Mouse (Mus musculus): ENCODE results near the gene Itpkb. TPM values are rescaled to one million over a fixed set of nuclear protein-coding genes. Genes with fewer than 3 reads are reported as not detected.
"Not testable (repeated sequence)": the region's sequence is repeated elsewhere in the genome, so short reads cannot be mapped to it uniquely, and the experiment has no call there.

Itpkb gene
- polyA plus RNA-seq, 1 experiment from 2014 or later = 11.2 TPM

DNA sequence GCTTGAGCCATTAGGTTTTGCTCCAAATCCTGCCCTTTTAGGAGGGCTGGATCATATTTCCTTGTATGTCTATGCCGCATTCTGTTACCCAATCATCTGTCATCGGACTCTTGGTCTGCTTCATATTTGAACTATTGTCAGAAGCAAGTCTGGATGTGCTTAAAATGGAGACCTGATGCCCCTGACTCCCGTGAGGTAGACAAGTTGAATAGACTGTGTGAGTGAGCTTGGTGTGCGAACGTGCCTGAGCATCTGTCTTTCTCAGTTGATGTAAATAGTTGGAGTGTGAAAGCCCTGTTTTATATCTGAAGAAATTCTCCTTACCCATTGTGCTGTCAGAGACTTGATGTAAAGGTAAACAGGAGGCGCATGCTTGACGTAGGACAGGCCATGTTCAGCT, 46.3 kb downstream of the Itpkb start:
- Histone ChIP-seq H3K36me3 (no peaks in the 10 kb centered on the region), H3K9ac (no peak overlapping the region), H3K27ac (peak overlapping the region; percentile 29; the same call in 1 of the 2 replicates), H3K27me3 (no peaks in the 10 kb centered on the region), H3K4me2 (no peak overlapping the region), H3K9me3 (no peaks in the 10 kb centered on the region), H3K4me1 (peaks cover 45% of the 10 kb centered on the region), H3K4me3 (no peak overlapping the region)
- ATAC-seq (ENCODE audit: insufficient number of reproducible peaks, insufficient read depth, low FRiP score, low TSS enrichment, low read depth) = no peak
- 32% methylated on average over 7 of the region's 7 CpGs for WGBS

DNA sequence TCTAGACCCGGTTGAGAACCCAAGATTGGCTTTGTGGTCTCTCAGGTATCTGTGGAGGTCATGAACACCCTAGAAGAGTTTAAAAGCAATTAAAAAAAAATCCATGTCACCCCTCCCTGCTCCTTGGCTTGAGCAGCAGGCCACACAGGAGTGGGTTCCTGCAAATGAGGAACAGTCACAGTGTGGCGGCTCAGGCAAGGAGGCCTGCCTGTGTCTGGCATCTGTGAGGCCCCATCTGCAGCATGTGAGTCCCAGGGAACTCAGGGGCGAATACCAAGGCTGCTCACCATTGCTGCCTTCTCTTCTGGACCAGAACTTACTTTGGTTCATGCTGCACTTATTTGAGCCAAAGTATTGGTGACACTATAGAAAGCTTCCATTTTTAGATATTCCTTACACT, 49.3 kb downstream of the Itpkb start:
- ATAC-seq (ENCODE audit: insufficient number of reproducible peaks, insufficient read depth, low FRiP score, low TSS enrichment, low read depth) = no peak
- Histone ChIP-seq H3K4me3 (no peak overlapping the region), H3K9ac (no peak overlapping the region), H3K9me3 (no peaks in the 10 kb centered on the region), H3K27ac (no peak overlapping the region), H3K27me3 (no peaks in the 10 kb centered on the region), H3K36me3 (no peaks in the 10 kb centered on the region), H3K4me1 (peaks cover 51% of the 10 kb centered on the region), H3K4me2 (no peak overlapping the region)
- whole genome bisulfite sequencing = 52% methylated on average over 3 of the region's 3 CpGs

DNA sequence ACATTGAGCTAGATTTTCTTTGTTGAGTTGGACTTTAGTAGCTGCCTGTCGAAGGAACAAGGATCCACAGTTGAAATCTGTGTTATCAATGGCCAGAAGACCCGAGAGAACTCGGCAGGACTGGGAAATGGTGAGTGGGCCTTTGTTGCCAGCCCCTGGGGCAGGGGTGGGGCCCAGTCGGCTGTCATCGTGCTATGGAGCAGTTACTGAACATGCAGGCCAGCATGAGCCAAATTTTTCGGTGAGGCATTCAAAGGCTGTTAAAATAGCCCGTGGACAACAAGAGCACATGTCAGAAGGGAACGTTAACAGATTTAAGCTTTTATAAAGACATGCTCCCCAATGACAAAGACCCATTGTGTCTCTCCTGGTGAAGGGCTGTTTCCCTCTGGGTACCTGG, 52.1 kb downstream of the Itpkb start:
- no peaks in the 10 kb centered on the region for H3K36me3 ChIP-seq
- no peak overlapping the region for H3K4me3 ChIP-seq
- 0 out of 2 replicates have a peak overlapping the region, but pooled peaks have one; percentile 7 for H3K9ac ChIP-seq
- H3K27me3 ChIP-seq = no peaks in the 10 kb centered on the region
- H3K4me1 ChIP-seq = peaks cover 46% of the 10 kb centered on the region
- no peak for ATAC-seq (ENCODE audit: insufficient number of reproducible peaks, insufficient read depth, low FRiP score, low TSS enrichment, low read depth)
- peak overlapping the region; percentile 33; the same call in 1 of the 2 replicates for H3K27ac ChIP-seq
- WGBS = 16% methylated on average over 8 of the region's 8 CpGs
- no peak overlapping the region for H3K4me2 ChIP-seq
- no peaks in the 10 kb centered on the region for H3K9me3 ChIP-seq

DNA sequence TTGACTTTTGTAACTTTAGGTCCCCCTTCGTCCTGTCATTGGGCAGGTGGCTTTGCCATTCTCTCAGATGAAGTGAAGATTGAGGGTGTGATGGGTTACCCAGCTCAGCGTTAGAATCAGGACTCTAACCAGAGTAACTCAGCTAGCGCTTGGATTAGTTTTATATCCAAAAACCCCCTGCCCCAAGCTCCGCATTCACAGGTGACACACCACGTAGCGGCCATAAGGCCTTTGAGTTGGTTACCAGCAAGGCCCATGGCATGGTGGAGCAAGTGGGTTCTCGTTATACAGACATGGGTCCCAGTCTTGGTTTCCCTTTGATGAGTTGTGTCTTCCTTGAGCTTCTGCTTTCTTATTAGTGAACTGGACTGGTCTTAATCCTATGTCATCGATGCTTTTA, 53.6 kb downstream of the Itpkb start:
- 95% methylated on average over 8 of the region's 8 CpGs for whole genome bisulfite sequencing
- ATAC-seq (ENCODE audit: insufficient number of reproducible peaks, insufficient read depth, low FRiP score, low TSS enrichment, low read depth) = no peak
- Histone ChIP-seq H3K27me3 (no peaks in the 10 kb centered on the region), H3K27ac (no peak overlapping the region), H3K4me2 (no peak overlapping the region), H3K4me1 (peaks cover 41% of the 10 kb centered on the region), H3K9me3 (no peaks in the 10 kb centered on the region), H3K9ac (no peak overlapping the region), H3K4me3 (no peak overlapping the region), H3K36me3 (no peaks in the 10 kb centered on the region)

DNA sequence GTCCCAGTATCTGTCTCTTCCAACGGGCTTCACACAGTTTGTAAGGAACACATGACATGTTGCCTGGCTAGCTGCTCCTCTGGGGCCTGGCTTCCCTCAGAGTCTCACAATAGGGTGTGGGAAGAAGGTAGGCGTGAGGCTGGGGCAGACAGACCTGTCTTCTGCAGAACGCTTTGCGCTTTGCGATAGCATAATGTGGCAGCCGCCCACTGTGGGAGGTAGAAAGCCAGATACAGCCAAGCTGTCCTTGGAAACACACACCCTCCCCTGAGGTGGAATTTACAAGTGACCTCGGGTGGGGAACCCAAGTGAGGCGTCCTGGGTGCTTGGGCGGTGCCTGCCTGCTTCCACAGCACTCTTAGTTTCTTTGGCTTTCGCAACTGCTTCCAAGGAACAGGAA, 54.2 kb downstream of the Itpkb start:
- WGBS = 74% methylated on average over 10 of the region's 10 CpGs
- H3K4me3 ChIP-seq = no peak overlapping the region
- H3K4me2 ChIP-seq = no peak overlapping the region
- H3K9ac ChIP-seq = no peak overlapping the region
- no peaks in the 10 kb centered on the region for H3K9me3 ChIP-seq
- H3K27ac ChIP-seq = no peak overlapping the region
- no peaks in the 10 kb centered on the region for H3K27me3 ChIP-seq
- H3K4me1 ChIP-seq = peaks cover 41% of the 10 kb centered on the region
- no peak for ATAC-seq (ENCODE audit: insufficient number of reproducible peaks, insufficient read depth, low FRiP score, low TSS enrichment, low read depth)
- no peaks in the 10 kb centered on the region for H3K36me3 ChIP-seq

DNA sequence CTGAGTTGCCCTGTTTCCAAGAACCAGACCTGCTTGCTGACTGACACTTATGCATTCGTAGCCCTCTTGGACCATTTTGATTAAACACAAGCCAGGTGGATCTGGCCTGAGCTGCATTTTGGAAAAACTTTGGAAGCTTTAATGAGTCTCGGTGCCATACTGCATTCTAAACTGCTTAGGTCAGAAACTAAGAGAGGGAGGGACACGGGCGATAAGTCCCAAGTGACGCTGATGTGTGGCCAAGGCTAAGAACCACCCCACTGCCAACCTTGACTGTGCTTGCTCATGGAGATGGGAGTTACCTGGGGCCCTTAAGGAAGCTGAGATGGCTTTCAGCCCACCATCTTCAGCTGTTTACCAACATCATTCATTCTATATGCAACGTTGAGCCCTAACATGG, 55.0 kb downstream of the Itpkb start:
- no peaks in the 10 kb centered on the region for H3K27me3 ChIP-seq
- no peak overlapping the region for H3K9ac ChIP-seq

DNA sequence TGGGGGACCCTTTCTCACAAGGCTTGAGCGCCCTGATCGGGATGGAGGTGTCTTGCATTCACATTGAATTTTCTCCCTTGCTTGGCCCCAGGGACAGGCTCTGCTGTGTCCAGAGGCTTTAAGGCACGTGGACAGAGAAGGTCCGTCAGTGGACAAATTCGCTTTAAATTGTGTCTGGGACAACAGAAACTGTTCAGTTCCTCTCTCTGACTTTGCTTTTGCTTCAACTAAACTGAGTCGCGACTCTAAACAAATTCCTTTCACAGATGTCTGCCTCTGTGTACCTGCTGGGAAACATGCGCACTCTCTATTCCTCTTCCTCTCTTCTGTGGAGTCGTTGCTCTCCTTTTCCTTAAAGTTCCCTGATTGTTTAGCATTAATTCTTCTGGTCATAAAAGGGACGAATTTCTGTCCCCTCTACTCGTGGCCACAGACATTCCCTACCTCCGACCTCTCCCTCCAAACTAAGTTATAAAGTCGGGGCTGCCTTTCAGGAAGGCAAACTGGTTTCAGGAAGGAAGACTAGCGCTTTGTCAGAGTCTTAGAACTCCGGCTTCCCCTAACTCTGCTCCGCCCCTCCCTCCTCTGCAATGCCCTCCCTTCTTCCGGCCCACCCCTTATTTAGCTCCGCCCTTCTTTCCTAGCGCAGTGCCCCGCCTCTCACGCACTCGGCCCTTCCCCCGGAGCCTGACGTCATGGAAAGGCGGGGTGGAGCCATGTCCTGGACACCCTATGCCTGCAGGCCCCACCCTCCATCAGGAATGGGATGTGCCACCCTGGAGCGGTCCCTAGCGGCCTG, 56.9 kb downstream of the Itpkb start:
- H3K36me3 ChIP-seq = peaks cover 10% of the 10 kb centered on the region; the same call in 1 of the 2 replicates
- H3K9ac ChIP-seq = peak overlapping the region; percentile 76
- no peaks in the 10 kb centered on the region for H3K27me3 ChIP-seq
- no peaks in the 10 kb centered on the region for H3K9me3 ChIP-seq
- WGBS = 1% methylated on average over 27 of the region's 27 CpGs
- H3K4me3 ChIP-seq = peak overlapping the region; percentile 45
- ATAC-seq (ENCODE audit: insufficient number of reproducible peaks, insufficient read depth, low FRiP score, low TSS enrichment, low read depth) = peak; percentile 95
- peak overlapping the region; percentile 94 for H3K27ac ChIP-seq
- H3K4me2 ChIP-seq = peak overlapping the region; percentile 80
- H3K4me1 ChIP-seq = peaks cover 41% of the 10 kb centered on the region

More for the DNA sequence above, 55.0 kb downstream of the Itpkb start:
- Histone ChIP-seq H3K4me3 (no peak overlapping the region), H3K27ac (no peak overlapping the region), H3K4me2 (no peak overlapping the region), H3K9me3 (no peaks in the 10 kb centered on the region), H3K36me3 (0 out of 2 replicates have a peak, but pooled peaks cover 1% of the 10 kb centered on the region), H3K4me1 (peaks cover 38% of the 10 kb centered on the region)
- WGBS = 82% methylated on average over 6 of the region's 6 CpGs
- ATAC-seq (ENCODE audit: insufficient number of reproducible peaks, insufficient read depth, low FRiP score, low TSS enrichment, low read depth) = no peak

DNA sequence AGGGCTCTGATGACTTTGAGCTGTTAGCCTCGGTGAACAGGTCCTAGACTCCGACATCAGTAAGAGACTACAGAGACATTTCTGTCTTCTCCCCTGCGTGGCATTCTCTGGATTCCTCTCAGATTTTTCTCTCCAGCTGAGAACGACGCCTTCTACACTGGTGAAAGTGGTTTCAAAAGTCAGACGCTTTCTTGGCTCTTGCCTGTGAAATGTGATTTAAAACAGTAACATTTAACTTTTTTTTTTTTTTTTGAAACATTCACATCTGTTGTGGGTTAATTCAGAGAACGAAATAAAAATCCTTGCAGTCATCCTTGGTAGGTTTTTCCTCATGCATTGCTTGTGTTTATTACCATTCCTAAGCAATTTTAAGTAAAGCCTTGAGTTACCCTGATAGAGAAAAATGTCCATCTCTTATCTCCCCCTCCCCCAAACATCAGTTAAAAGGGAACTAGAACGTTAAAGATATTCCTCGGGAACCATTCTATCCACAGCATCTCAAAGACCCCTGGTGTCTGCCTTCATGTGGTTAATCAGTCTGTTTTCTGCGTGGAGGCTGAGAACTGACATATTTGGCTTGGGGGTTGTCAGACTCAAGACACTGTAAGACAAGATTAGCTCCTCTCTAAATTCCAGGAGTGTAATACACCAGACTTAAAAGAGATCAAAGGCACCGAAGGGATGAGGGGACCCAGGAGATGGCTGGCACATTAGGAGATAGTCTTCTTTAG, 57.6 kb downstream of the Itpkb start:
- peaks cover 10% of the 10 kb centered on the region; the same call in 1 of the 2 replicates for H3K36me3 ChIP-seq
- peak overlapping the region; percentile 80 for H3K4me2 ChIP-seq
- no peaks in the 10 kb centered on the region for H3K9me3 ChIP-seq
- peak overlapping the region; percentile 22; the same call in 1 of the 2 replicates for H3K9ac ChIP-seq
- peaks cover 36% of the 10 kb centered on the region for H3K4me1 ChIP-seq
- peak overlapping the region; percentile 45 for H3K4me3 ChIP-seq
- H3K27ac ChIP-seq = peak overlapping the region; percentile 94
- ATAC-seq (ENCODE audit: insufficient number of reproducible peaks, insufficient read depth, low FRiP score, low TSS enrichment, low read depth) = no peak
- H3K27me3 ChIP-seq = no peaks in the 10 kb centered on the region
- WGBS = 6% methylated on average over 11 of the region's 11 CpGs

DNA sequence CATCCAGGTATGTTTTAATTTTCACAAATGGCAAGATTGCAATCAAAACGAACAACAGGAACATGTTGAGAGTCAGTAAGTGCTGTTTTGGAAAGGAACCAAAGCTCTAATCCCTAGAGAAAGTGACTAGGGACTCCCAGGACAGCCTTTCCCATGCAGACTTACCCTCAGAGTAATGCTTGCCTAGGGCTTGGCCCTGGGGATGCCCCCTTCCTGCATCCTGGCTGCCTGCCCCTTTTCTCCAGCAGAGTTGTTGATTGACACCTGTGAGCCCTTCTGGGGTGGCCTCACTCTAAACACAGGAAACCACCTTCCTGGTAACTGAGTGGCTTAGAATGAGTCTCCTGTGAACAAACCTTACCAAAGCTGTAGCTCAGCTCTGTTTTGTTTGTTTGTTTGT, 58.2 kb downstream of the Itpkb start:
- no peaks in the 10 kb centered on the region for H3K27me3 ChIP-seq
- H3K4me3 ChIP-seq = no peak overlapping the region
- no peak for ATAC-seq (ENCODE audit: insufficient number of reproducible peaks, insufficient read depth, low FRiP score, low TSS enrichment, low read depth)
- H3K27ac ChIP-seq = peak overlapping the region; percentile 94
- peak overlapping the region; percentile 22; the same call in 1 of the 2 replicates for H3K9ac ChIP-seq
- peaks cover 42% of the 10 kb centered on the region for H3K4me1 ChIP-seq
- no peaks in the 10 kb centered on the region for H3K9me3 ChIP-seq
- 38% methylated on average over 1 of the region's 1 CpGs for WGBS
- peaks cover 10% of the 10 kb centered on the region; the same call in 1 of the 2 replicates for H3K36me3 ChIP-seq
- peak overlapping the region; percentile 80 for H3K4me2 ChIP-seq

DNA sequence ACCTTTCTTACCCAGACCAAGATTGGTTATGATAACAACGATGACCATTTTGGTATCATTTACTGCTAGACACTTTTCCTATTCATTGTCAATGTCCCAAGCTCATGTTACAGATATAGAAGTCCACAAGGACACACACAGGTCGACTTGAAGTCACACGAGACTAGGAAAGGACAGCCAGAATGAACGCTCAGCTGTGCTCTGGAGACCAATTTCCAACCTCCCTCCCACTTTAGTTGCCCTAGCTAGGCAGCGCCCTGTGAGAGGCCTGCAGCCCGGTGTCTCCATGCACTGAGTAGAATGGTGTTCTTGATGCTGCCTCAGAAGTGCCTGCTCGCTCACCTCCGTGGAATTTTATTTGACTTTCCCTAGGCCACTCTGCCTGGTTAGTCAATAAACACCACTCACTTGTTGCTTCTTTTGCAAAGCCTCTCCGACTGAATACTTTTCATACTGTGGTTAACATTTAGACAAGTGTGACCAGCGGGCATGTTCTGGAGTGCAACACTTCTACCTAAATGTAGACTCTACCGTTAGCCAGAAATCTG, 59.0 kb downstream of the Itpkb start:
- H3K4me2 ChIP-seq; H3K9ac ChIP-seq; H3K27me3 ChIP-seq; ATAC-seq (ENCODE audit: insufficient number of reproducible peaks, insufficient read depth, low FRiP score, low TSS enrichment, low read depth); H3K9me3 ChIP-seq; H3K4me3 ChIP-seq: not testable (repeated sequence)
- Histone ChIP-seq H3K36me3 (peaks cover 10% of the 10 kb centered on the region; the same call in 1 of the 2 replicates), H3K4me1 (peaks cover 43% of the 10 kb centered on the region), H3K27ac (peak overlapping the region; percentile 94; the same call in 1 of the 2 replicates)
- WGBS = 85% methylated on average over 11 of the region's 11 CpGs

DNA sequence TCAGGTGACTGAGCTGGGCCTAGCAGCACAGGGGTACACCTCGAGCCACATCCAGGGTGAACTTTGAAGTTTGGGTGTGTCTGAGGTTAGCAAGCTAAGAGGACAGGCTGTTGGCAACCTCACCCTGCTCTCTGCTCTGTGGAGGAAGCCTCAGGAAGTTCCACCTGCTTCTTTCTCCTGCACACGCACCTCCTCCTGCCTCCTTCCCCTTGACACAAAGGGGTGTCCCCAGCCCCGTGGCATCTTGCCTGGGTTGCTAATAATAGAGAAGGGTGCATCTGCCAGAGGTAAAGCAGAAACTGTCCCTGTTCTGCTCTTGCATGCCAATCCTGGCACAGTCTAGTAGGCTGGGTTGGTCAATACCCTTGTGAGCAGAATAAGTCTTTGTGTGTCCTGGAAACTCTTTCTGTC, 60.0 kb downstream of the Itpkb start:
- ATAC-seq (ENCODE audit: insufficient number of reproducible peaks, insufficient read depth, low FRiP score, low TSS enrichment, low read depth) = no peak
- Histone ChIP-seq H3K9me3 (no peaks in the 10 kb centered on the region), H3K27ac (no peak overlapping the region), H3K27me3 (no peaks in the 10 kb centered on the region), H3K4me1 (peaks cover 43% of the 10 kb centered on the region), H3K9ac (no peak overlapping the region), H3K4me3 (no peak overlapping the region), H3K4me2 (no peak overlapping the region), H3K36me3 (peaks cover 10% of the 10 kb centered on the region; the same call in 1 of the 2 replicates)
- 88% methylated on average over 3 of the region's 3 CpGs for WGBS

Measured in embryonic facial prominence, embryonic 13.5 days (tissue).